36 mouse cellular contexts compared by ENCODE assay signal in the genomic region with DNA sequence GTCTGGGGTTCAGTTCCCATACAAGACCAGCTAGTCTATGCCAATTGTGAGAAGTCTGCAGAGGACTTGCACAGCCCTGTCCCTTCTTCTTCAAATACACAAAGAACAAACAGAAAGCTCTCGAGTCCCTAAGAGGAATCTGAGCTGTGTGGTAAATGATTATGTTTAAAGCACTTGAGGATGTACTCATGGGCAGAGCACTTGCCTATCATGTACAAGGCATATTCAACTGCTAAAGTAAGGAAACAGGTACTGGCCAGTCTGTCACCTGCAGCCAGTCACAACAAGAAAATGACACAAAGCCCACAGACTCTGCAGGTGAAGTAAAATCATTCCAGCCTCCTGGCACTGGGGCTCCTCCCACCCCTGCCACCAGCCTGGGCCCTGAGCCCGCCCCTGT.
"Had no signal": no experiment of that assay in that cellular context is flagged by ENCODE, and none has a peak within 500 bp of the region (broad histone marks: within the 10 kb centered on the region; RNA-seq: fewer than 3 reads in every experiment).

No protein-coding gene starts in this region.

- DNase-seq: heart, adult 18-20 months; heart, adult 2 months; heart, postnatal 10 days; heart, postnatal 14 days; heart, postnatal 36 days; heart, postnatal 4 days; kidney, adult 11 months; kidney, adult 18-20 months; kidney, adult 2 months; kidney, adult 8-10 months; kidney, adult 9 months; kidney, postnatal 10 days; kidney, postnatal 14 days; kidney, postnatal 25 days; kidney, postnatal 36 days; kidney, postnatal 4 days; layer of hippocampus, adult 9-11 months had no signal

- H3K27me3 ChIP-seq: heart, embryonic 12.5 days; heart, embryonic 13.5 days; heart, embryonic 15.5 days; hindbrain, embryonic 12.5 days; hindbrain, embryonic 13.5 days; hindbrain, embryonic 15.5 days; intestine, embryonic 15.5 days; kidney, embryonic 15.5 days had no signal

- H3K4me1 ChIP-seq: heart, embryonic 10.5 days; heart, embryonic 12.5 days; heart, embryonic 13.5 days; heart, embryonic 15.5 days; intestine, embryonic 15.5 days; kidney, embryonic 15.5 days had no signal

- H3K27ac ChIP-seq: heart, adult 2 months; heart, embryonic 10.5 days; heart, embryonic 13.5 days; heart, embryonic 15.5 days; hindbrain, embryonic 10.5 days; hindbrain, embryonic 12.5 days; hindbrain, embryonic 13.5 days; hindbrain, embryonic 14.5 days; hindbrain, embryonic 15.5 days; hindbrain, postnatal 0 days; intestine, embryonic 15.5 days; kidney, embryonic 15.5 days; kidney, postnatal 0 days; layer of hippocampus, adult 2 months had no signal

- H3K4me2 ChIP-seq: heart, embryonic 11.5 days; heart, embryonic 12.5 days; heart, embryonic 13.5 days; heart, embryonic 15.5 days; hindbrain, embryonic 12.5 days; hindbrain, embryonic 13.5 days; hindbrain, embryonic 14.5 days; hindbrain, embryonic 15.5 days; intestine, embryonic 15.5 days; kidney, embryonic 15.5 days had no signal

- ATAC-seq: hindbrain, embryonic 16.5 days; hindbrain, postnatal 0 days; inflammation-experienced regulatory T-cells, adult 6 months; intestine, embryonic 15.5 days; intestine, embryonic 16.5 days; intestine, postnatal 0 days had no signal

- H3K9ac ChIP-seq: heart, embryonic 12.5 days; heart, embryonic 13.5 days; heart, embryonic 15.5 days; hindbrain, embryonic 12.5 days; hindbrain, embryonic 13.5 days; hindbrain, embryonic 14.5 days; hindbrain, embryonic 15.5 days; intestine, embryonic 15.5 days; kidney, embryonic 15.5 days had no signal

- H3K36me3 ChIP-seq: hindbrain, embryonic 15.5 days had no signal

- H3K9me3 ChIP-seq: heart, embryonic 10.5 days; heart, embryonic 12.5 days; heart, embryonic 13.5 days; heart, embryonic 15.5 days; hindbrain, embryonic 10.5 days; hindbrain, embryonic 12.5 days; hindbrain, embryonic 13.5 days; hindbrain, embryonic 15.5 days; intestine, embryonic 15.5 days; kidney, embryonic 15.5 days had no signal

- H3K4me3 ChIP-seq: heart, adult 2 months; heart, embryonic 10.5 days; heart, embryonic 12.5 days; heart, embryonic 13.5 days; heart, embryonic 15.5 days; hindbrain, embryonic 10.5 days; hindbrain, embryonic 12.5 days; hindbrain, embryonic 13.5 days; hindbrain, embryonic 15.5 days; intestine, embryonic 15.5 days; kidney, embryonic 15.5 days; layer of hippocampus, adult 2 months had no signal
